Mouse (Mus musculus) thymus, postnatal 0 days (tissue): ENCODE measurements at regions not wholly inside any gene's neighbourhood (a gene's known extent, or its start where the extent isn't known, plus 50 kb on each side); places are given as distances from the start of the nearest gene placed in this dataset.

ENCODE experiments used
- DNase-seq: peaks from one replicate; pipeline ENCODE4 v3.0.0-alpha.2; 2015; ENCODE audit warnings: low spot score

GRCm38 (mm10) chr14:103937700-103938099 lies 93.5 kb upstream of the Ednrb start:
- DNase-seq: no peak

DNA sequence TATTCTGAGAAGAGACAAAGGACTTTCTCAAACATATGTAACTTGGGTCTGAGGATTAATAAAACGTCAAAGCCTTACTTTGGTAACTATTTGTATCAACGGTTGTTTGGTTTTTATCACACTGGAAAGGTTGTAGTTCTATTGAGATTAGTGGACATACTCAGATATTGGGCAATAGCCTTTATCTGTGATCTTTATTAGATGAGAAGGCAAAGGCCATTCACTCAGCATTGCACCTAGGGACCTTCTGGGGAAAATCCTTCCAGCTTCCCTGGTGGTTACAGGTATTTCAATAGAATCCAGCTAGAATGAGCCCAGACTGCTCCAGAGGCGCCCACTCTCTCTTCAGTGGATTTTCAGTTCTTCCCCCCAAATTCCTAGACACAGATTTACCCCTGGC lies 89.6 kb upstream of the Ednrb start:
- no peak for DNase-seq

- no peak for DNase-seq
Observed at GRCm38 (mm10) chr14:103932170-103932569, 88.0 kb upstream of the Ednrb start.

GRCm38 (mm10) chr14:103929734-103930364 lies 85.6 kb upstream of the Ednrb start:
- DNase-seq: no peak

GRCm38 (mm10) chr14:103929155-103929729 lies 85.0 kb upstream of the Ednrb start:
- DNase-seq: no peak

- DNase-seq: no peak
Observed at GRCm38 (mm10) chr14:103920169-103920568, 76.0 kb upstream of the Ednrb start.

GRCm38 (mm10) chr14:103919380-103919779 lies 75.2 kb upstream of the Ednrb start:
- no peak for DNase-seq

GRCm38 (mm10) chr14:103913453-103913852 lies 69.3 kb upstream of the Ednrb start:
- DNase-seq: no peak

DNA sequence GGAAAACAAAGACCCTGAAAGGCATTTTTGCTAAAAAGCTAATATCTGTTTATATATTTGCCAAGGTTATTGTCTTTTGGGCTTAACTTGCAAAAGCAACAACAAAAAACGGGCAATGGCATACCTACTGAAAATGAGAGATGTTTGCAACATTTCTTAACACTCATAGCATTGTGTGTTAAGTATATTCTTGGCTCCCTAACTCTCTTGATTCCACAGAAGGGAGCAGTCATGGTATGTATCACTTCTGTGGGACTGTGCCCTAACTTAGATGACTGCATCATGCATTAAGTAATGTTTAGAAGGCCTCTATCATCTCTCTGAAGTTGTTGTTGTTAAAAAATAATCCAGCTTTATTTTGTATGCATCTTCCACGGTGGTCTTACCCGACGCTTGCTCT lies 67.5 kb upstream of the Ednrb start:
- DNase-seq: no peak

DNA sequence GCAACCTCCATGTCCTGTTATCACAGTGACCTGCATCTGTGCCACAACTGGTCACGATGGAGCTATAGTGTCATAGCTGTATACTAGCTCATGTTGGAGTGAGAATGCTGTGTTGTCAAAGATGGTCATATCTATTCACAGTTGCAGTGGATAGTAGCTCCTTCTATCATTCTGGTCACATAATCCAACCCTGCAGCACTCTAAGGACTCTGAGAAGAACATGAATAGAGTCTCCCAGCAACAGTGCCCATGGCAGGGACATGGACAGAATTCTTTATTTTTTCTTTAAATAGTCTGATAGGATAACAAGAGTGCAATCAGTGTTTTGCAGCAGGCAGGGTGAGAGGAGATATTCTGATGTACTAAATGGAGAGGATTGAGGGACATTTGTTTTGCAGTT lies 67.1 kb upstream of the Ednrb start:
- DNase-seq: no peak

- DNase-seq: no peak
Observed at GRCm38 (mm10) chr14:103906417-103907070, 62.3 kb upstream of the Ednrb start.

GRCm38 (mm10) chr14:103900817-103901216 lies 56.6 kb upstream of the Ednrb start:
- no peak for DNase-seq

- no peak for DNase-seq
Observed at GRCm38 (mm10) chr14:103899111-103899814, 55.1 kb upstream of the Ednrb start.

- no peak for DNase-seq
Observed at GRCm38 (mm10) chr14:103898689-103899088, 54.5 kb upstream of the Ednrb start.

GRCm38 (mm10) chr14:103895261-103895660 lies 51.1 kb upstream of the Ednrb start:
- no peak for DNase-seq
